ENCODE assay signal across 10 mouse cellular contexts in genomic region chr10:79966886-79967400, GRCm38 (mm10). TPM values are rescaled to one million over a fixed set of nuclear protein-coding genes. Genes with fewer than 3 reads are reported as not detected.
A peak's percentile ranks its signal among the peaks of the same experiment; 100 is the strongest.
DNase-seq lines count a peak whose midpoint lies in the region.
"Had no signal": no experiment of that assay in that cellular context is flagged by ENCODE, and none has a peak within 500 bp of the region (broad histone marks: within the 10 kb centered on the region; RNA-seq: fewer than 3 reads in every experiment).

No protein-coding gene starts in this region.

- intact Hi-C loops in heart, postnatal 25 days (cut with DNase I), result no loop called here
- intact Hi-C loops in heart, postnatal 14 days (cut with DNase I), result loop anchor here (10.0 kb wide), 2 partner anchors 168 to 278 kb away; partner anchors contain the start of genes Atp5d and Ndufs7

- peak; percentile 67 to 75 for DNase-seq in heart, adult 18-20 months
- DNase-seq in heart, postnatal 25 days (ENCODE audit: low spot score), result no peak
- DNase-seq in MN1 (ENCODE audit: low spot score), result peak; percentile 80
- DNase-seq in cerebellum, adult 18-20 months, result peak; percentile 61 to 64
- peak; percentile 44 to 48 for DNase-seq in heart, postnatal 14 days
- no peak for DNase-seq in embryo, embryonic 10.5 days (ENCODE audit: low spot score)
- no peak for DNase-seq in right cerebral cortex, postnatal 4 days
- no peak for DNase-seq in left cerebral cortex, adult 11 months (ENCODE audit: low spot score)
- DNase-seq: gastrocnemius, postnatal 10 days had no signal

RNA-seq across cellular contexts. Expression of gene Grin3b, which starts 3.6 kb away (rescaled TPM):
- total RNA-seq in heart, adult 18-20 months (2021), result under 1 TPM; 0.57 to 0.67 TPM
- total RNA-seq in heart, postnatal 25 days (2021), result under 1 TPM; 0.14 to 0.21 TPM
- total RNA-seq in heart, postnatal 14 days (2021), result under 1 TPM; 0.10 to 0.19 TPM
- total RNA-seq: hematopoietic stem cell, adult 5-6 weeks had no signal

RNA-seq across cellular contexts. Expression of gene Wdr18, which starts 7.0 kb away (rescaled TPM):
- 10 to 100 TPM; 33.1 to 33.6 TPM for total RNA-seq in heart, adult 18-20 months (2021)
- 10 to 100 TPM; 20.5 to 30.1 TPM for total RNA-seq in heart, postnatal 25 days (2021)
- 10 to 100 TPM; 21.7 to 24.0 TPM for total RNA-seq in heart, postnatal 14 days (2021)

RNA-seq across cellular contexts. Expression of gene Tmem259, which starts 17.2 kb away (rescaled TPM):
- total RNA-seq in heart, adult 18-20 months (2021), result 100 to 1,000 TPM; 120 TPM
- total RNA-seq in heart, postnatal 25 days (2021), result 100 to 1,000 TPM; 110 to 115 TPM
- 100 to 1,000 TPM; 124 to 125 TPM for total RNA-seq in heart, postnatal 14 days (2021)

RNA-seq across cellular contexts. Expression of gene Cnn2, which starts 21.4 kb away (rescaled TPM):
- 10 to 100 TPM; 28.3 to 32.6 TPM for total RNA-seq in heart, adult 18-20 months (2021)
- total RNA-seq in heart, postnatal 25 days (2021), result 10 to 100 TPM; 35.9 to 36.6 TPM
- 10 to 100 TPM; 36.2 to 45.9 TPM for total RNA-seq in heart, postnatal 14 days (2021)

RNA-seq across cellular contexts. Expression of gene Abca7, which starts 29.4 kb away (rescaled TPM):
- 1 to 10 TPM; 6.5 to 7.6 TPM for total RNA-seq in heart, adult 18-20 months (2021)
- 1 to 10 TPM; 6.5 to 6.7 TPM for total RNA-seq in heart, postnatal 25 days (2021)
- 1 to 10 TPM; 7.0 to 8.5 TPM for total RNA-seq in heart, postnatal 14 days (2021)

Comparison
In these comparisons a context has a peak if more than half of its experiments do, and no peak if none do; other contexts are left out.
1. DNase-seq: peak in heart, adult 18-20 months (2 of 2), MN1 (single experiment), cerebellum, adult 18-20 months (2 of 2) and heart, postnatal 14 days (2 of 2); none in heart, postnatal 25 days (single experiment), embryo, embryonic 10.5 days (single experiment), right cerebral cortex, postnatal 4 days (single experiment) and left cerebral cortex, adult 11 months (single experiment).